Mouse (Mus musculus): Measurements from ENCODE around the gene Dbi.

DNA sequence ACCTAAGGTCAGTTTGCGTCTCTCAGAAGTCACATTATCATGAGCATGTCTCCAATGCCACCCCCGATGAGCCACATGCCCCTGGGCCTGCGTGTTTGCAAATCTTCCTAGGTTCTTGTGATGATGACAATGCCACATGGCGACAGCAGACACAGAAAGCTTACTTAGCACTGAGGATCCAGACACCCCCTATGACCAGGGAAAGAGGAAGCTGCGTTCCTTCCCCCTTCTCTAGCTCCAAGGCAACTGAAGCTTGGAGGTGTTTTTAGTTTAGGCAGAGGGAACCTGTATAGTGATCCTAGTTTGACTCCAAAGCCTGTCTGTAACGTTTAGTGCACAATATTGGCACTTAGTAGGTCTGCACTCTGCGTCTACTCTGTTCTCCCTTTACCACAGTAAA is 49.4 kb upstream of the Dbi start:
- TF ChIP-seq USF1 (IDR thresholded peaks at IDR 0.05; ENCODE audit: low read depth, low read length) = no peak
- TF ChIP-seq MAFK (IDR thresholded peaks at IDR 0.05; ENCODE audit: borderline replicate concordance, low read depth, low read length) = no peak
- no peak for TF ChIP-seq ETS1 (IDR thresholded peaks at IDR 0.05; ENCODE audit: low read depth, low read length)
- TF ChIP-seq CTCF (IDR thresholded peaks at IDR 0.05 in 2 of 3, conservative IDR thresholded peaks at IDR 0.05 in 1 of 3; ENCODE audit: control insufficient read depth in 1 of 3, insufficient read depth in 1 of 3, low read depth in 2 of 3, low read length in 3 of 3, poor library complexity in 1 of 3, severe bottlenecking in 1 of 3) = no peak
- no peak for TF ChIP-seq KAT2A (conservative IDR thresholded peaks at IDR 0.05; ENCODE audit: low read depth, low read length)
- TF ChIP-seq UBTF (IDR thresholded peaks at IDR 0.05; ENCODE audit: borderline replicate concordance, insufficient read depth, low read depth, low read length) = no peak
- TF ChIP-seq E2F4 (IDR thresholded peaks at IDR 0.05; ENCODE audit: borderline replicate concordance, low read depth, low read length) = no peak
- TF ChIP-seq GATA1 (IDR thresholded peaks at IDR 0.05; ENCODE audit: low read depth, low read length) = no peak
- no peak for TF ChIP-seq MXI1 (IDR thresholded peaks at IDR 0.05; ENCODE audit: low read depth, low read length)
- TF ChIP-seq POLR2A (IDR thresholded peaks at IDR 0.05; ENCODE audit: control insufficient read depth in 1 of 2, insufficient read depth in 1 of 2, low read depth in 1 of 2, low read length in 2 of 2, poor library complexity in 1 of 2) = no peak
- TF ChIP-seq EP300 (IDR thresholded peaks at IDR 0.05; ENCODE audit: low read depth in 1 of 2, low read length in 2 of 2) = no peak
